Mouse (Mus musculus) kidney, adult 9 months (tissue): Measurements from ENCODE around the gene Tram2.
A peak's percentile ranks its signal among the peaks of the same experiment; 100 is the strongest.

Experiments
- DNase-seq: peaks from one replicate; pipeline ENCODE4 v3.0.0; 2022

The Tram2 gene

GRCm38 (mm10) chr1:21067536-21068221, 11.3 kb downstream of the Tram2 start:
- no peak for DNase-seq

- no peak for DNase-seq
Observed at GRCm38 (mm10) chr1:21064153-21064552, 14.9 kb downstream of the Tram2 start.

DNA sequence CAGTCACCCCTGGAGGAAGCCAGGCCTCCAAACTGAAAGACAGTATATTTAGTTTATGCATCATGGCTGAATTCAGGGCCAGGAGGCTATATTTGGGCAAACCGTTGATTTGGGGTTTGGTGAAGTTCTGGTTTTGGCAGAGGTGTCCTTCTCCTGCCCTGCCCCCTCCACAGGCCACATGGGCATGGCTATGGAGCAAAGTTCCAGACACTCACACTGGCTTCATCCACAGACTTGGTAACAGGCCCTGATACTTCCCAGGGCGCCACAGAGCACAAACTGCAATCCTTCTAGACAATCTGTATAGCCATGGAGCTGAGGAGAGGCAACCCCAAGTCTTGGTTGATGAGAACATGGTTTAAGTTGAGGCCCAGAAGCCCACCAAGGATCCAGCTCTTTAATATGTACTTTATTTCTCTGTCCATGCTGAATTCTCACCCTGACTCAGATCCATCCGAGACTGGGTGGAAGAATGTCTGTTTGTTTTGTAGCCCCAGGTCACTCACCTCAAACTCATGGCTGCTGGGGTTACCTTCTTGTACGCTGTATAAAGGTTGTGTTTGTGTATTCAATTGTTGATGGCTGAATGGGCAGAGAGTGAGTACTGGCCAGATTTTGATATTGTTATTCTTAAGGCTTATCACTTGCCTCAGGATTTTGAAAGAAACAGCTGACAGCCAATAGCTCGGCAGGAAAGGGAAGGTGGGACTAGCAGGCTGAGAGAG, 19.5 kb downstream of the Tram2 start:
- no peak for DNase-seq

GRCm38 (mm10) chr1:21053009-21053408, 26.0 kb downstream of the Tram2 start:
- no peak for DNase-seq

GRCm38 (mm10) chr1:21052608-21053007, 26.4 kb downstream of the Tram2 start:
- no peak for DNase-seq

- DNase-seq: no peak
Observed at GRCm38 (mm10) chr1:21052132-21052545, 26.9 kb downstream of the Tram2 start.

- DNase-seq: no peak
Observed at GRCm38 (mm10) chr1:21049005-21049404, 30.0 kb downstream of the Tram2 start.

DNA sequence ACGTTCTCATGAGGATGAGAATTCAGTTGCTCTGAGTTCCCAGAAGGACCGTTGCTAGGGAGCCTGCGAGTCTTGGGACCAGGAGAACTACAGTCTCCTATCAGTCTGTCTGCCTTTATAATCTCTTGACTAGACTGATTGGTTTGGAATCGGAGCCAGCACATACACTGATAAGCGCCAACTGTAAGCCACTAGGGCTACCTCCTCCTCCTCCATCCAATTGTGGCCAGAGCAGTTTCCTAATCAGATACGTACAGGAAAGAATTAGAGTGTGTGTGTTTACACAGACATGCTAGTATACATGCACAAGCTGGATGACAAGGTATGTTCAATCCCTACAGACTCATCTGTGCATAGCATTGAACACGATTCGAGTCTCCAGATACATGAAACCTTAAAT, 30.6 kb downstream of the Tram2 start:
- no peak for DNase-seq

- no peak for DNase-seq
Observed at GRCm38 (mm10) chr1:21042461-21042860, 36.6 kb downstream of the Tram2 start.

DNA sequence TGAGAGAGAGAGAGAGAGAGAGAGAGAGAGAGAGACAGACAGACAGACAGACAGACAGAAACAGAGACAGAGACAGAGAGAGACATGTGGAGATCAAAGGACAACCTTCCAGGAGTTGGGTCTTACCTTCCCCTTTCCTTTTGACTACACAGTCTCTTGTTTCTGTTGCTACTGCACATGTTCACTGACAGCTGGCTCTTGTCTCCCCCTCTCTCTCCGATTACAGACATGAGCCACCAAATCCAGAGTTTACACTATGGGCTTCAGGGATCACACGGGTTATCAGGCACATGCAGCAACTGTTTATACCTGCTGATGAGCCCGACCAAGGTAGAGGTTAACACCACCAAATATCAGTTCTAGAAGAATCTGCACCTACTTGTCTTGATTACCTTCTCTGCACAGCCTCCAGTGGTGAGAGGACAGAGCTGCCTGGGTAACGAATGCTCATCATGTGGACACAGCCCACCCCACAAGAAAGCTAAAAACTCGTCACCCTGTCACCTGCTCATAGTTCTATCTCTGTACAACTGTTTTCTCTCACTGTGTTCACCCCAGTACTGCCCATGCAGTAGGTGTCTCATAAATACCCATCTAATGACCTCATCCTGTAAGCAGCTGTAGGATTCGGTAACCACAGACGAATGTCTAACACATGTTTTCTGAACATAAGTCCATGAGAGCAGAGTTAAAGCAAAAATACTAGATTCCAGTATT, 38.3 kb downstream of the Tram2 start:
- no peak for DNase-seq

GRCm38 (mm10) chr1:21040173-21040572, 38.9 kb downstream of the Tram2 start:
- DNase-seq: no peak

DNA sequence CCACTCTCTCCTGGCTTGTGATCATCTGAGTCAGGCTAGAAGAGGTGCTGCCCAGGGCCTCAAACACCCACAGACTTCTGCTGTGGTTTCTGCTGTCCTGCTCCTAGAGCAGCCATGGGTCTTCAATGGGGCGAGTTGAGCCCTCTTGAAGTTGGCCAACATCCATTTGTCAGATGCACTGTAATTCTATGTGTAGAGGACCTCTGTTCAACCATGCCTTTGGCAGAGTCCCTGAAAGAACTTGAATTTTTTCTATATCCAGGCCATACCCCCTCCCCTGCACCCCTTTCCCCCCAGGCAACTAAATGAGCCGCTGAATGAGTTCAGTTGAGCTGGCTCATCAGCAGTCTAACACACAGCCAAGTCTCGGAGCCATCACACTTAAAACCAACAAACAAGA, 39.5 kb downstream of the Tram2 start:
- no peak for DNase-seq

GRCm38 (mm10) chr1:21037881-21038601, 41.0 kb downstream of the Tram2 start:
- DNase-seq: no peak

GRCm38 (mm10) chr1:21035878-21036277, 43.2 kb downstream of the Tram2 start:
- no peak for DNase-seq

DNA sequence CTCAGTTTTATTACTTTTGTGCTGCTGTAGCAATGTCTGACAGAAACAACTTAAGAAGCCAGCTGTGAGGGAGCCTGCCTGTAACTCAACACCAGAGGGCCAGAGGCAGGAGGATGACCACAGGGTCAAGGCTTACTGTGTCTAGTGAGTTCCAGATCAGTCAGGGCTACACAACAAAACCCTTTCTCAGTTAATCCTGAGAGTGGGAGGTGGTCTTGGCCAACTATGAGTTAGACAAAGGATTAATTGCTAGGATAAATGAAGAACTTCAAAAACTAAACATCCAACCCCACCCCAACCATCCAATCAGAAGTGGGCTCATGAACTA, 45.3 kb downstream of the Tram2 start:
- no peak for DNase-seq

- DNase-seq: no peak
Observed at GRCm38 (mm10) chr1:21033065-21033791, 45.8 kb downstream of the Tram2 start.

DNA sequence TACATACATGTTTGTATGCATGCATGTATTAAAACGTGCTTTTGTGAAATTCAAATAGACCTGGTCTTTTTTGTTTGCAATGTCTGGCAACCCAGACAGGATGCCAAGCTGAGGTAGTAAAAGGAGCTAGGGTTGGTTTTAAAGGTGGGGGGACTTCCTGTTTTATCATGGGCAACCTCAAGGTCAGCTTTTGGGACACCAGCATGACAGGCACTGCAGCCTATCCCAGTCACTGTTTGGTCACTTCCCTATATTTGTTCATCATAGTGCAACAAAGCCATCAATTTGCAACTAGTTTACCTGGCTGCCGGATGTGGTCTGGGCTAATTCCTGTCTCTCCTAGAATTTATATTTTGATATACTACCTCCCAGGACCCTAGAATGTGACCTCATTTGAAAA, 47.4 kb downstream of the Tram2 start:
- DNase-seq: no peak

- no peak for DNase-seq
Observed at GRCm38 (mm10) chr1:21029000-21029399, 50.0 kb downstream of the Tram2 start.

- DNase-seq: no peak
Observed at GRCm38 (mm10) chr1:21026534-21026933, 52.5 kb downstream of the Tram2 start.

DNA sequence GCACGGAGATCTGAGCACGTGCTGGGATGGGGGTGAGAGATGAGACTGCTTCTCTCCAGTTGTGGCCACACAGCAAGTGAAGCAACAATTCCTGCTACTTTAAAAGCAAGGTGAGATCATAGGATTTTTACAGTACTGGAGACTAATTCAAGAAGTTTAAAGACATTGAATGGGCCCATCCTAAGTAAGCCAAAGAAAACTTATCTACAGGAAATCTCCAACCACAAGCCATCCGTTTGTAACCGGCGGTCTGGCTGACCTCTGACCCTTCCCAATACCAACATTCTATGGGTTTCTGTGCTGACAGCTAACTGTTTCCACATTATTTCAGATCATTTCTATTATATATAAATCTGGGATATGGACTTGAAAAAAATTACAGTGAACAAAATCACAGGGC, 53.8 kb downstream of the Tram2 start:
- no peak for DNase-seq

DNA sequence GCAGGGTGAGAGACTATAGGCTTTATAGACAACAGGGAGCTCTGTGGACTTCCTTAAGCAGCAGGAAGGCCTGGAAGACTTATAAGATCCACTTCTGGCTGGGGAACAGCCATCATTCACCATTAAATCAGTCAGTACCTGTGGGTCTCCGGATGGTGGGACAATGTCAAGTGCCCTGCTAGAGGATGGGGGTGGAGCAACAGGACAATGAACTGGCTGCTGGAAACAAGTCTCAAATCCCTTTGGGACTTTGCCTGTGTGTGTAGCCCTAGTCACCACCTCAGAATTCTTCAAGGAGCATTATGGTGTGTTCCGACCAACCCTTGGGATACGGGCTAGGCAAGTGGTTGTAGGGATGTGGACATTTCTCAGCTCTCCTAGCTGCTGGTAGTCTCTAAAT, 55.9 kb downstream of the Tram2 start:
- no peak for DNase-seq

DNA sequence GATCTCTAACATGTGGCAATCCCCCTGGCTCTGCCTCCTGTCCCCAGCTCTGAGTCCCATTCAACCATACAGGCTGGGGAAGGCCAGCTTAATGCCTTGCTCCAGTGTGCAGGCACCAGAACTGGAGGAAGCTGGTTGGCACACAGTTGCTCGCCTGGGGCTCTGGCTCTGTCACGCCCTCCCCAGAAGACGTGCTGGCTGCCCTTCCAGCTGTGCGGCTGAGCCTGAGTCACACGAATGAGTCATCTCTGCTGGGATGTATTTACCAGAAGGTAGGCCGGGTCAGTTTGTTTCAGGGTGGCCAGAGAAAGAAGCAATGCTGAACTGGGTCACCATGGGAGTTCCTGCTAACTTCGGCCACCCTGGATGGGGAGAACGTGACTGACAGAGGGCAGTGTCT, 64.6 kb downstream of the Tram2 start:
- peak; percentile 21 for DNase-seq

- DNase-seq: no peak
Observed at GRCm38 (mm10) chr1:21010282-21010800, 68.7 kb downstream of the Tram2 start.
